Mouse (Mus musculus) thymus, postnatal 25 days (tissue): ENCODE data around the gene Sgms1.

Source experiments
- DNase-seq: peaks from one replicate; pipeline ENCODE4 v3.0.0; 2022

The Sgms1 gene

GRCm38 (mm10) chr19:32291130-32291529 lies 98.4 kb downstream of the Sgms1 start:
- no peak for DNase-seq

GRCm38 (mm10) chr19:32288895-32289294 lies 100.6 kb downstream of the Sgms1 start:
- DNase-seq, result no peak

- no peak for DNase-seq
Observed at GRCm38 (mm10) chr19:32287839-32288238, 101.7 kb downstream of the Sgms1 start.

- no peak for DNase-seq
Observed at GRCm38 (mm10) chr19:32285455-32285831, 104.1 kb downstream of the Sgms1 start.

GRCm38 (mm10) chr19:32284681-32285454 lies 104.6 kb downstream of the Sgms1 start:
- DNase-seq, result no peak

- DNase-seq, result no peak
Observed at GRCm38 (mm10) chr19:32281917-32282316, 107.6 kb downstream of the Sgms1 start.

- no peak for DNase-seq
Observed at GRCm38 (mm10) chr19:32280380-32280779, 109.1 kb downstream of the Sgms1 start.

- no peak for DNase-seq
Observed at GRCm38 (mm10) chr19:32279400-32279799, 110.1 kb downstream of the Sgms1 start.

GRCm38 (mm10) chr19:32277869-32278268 lies 111.6 kb downstream of the Sgms1 start:
- DNase-seq, result no peak

GRCm38 (mm10) chr19:32277287-32277686 lies 112.2 kb downstream of the Sgms1 start:
- DNase-seq, result no peak

GRCm38 (mm10) chr19:32276817-32277216 lies 112.7 kb downstream of the Sgms1 start:
- DNase-seq, result no peak

- no peak for DNase-seq
Observed at GRCm38 (mm10) chr19:32276263-32276662, 113.3 kb downstream of the Sgms1 start.

GRCm38 (mm10) chr19:32275068-32275925 lies 114.2 kb downstream of the Sgms1 start:
- DNase-seq, result peak; percentile 78

- DNase-seq, result no peak
Observed at GRCm38 (mm10) chr19:32274145-32274544, 115.4 kb downstream of the Sgms1 start.

GRCm38 (mm10) chr19:32273714-32274113 lies 115.8 kb downstream of the Sgms1 start:
- no peak for DNase-seq

- DNase-seq, result peak; percentile 46
Observed at GRCm38 (mm10) chr19:32272475-32273260, 116.8 kb downstream of the Sgms1 start.

- peak; percentile 33 for DNase-seq
Observed at GRCm38 (mm10) chr19:32271455-32272200, 117.9 kb downstream of the Sgms1 start.

- no peak for DNase-seq
Observed at GRCm38 (mm10) chr19:32269844-32270176, 119.7 kb downstream of the Sgms1 start.

- no peak for DNase-seq
Observed at GRCm38 (mm10) chr19:32269141-32269843, 120.2 kb downstream of the Sgms1 start.

GRCm38 (mm10) chr19:32268562-32268961 lies 121.0 kb downstream of the Sgms1 start:
- peak; percentile 52 for DNase-seq

GRCm38 (mm10) chr19:32266385-32267252 lies 122.9 kb downstream of the Sgms1 start:
- peak; percentile 53 for DNase-seq
